Mouse (Mus musculus) MEL (cell line): ENCODE measurements around the gene Cetn3. TPM values are rescaled to one million over a fixed set of nuclear protein-coding genes. Genes with fewer than 3 reads are reported as not detected.

ENCODE experiments used
- DNase-seq: peaks from one replicate; pipeline ENCODE4 v3.0.0; 2011; ENCODE audit warnings: low read depth, low spot score
- H3K27ac ChIP-seq: 2 replicates; pipeline ENCODE4 v1.5.1; 2012; ENCODE audit warnings: low read depth, mild to moderate bottlenecking, control low read depth, low read length, moderate library complexity; ENCODE audit not compliant: control insufficient read depth
- H3K27me3 ChIP-seq, 2 experiments: fragments of 150-350 bp in 1 of 2; sonication (generic) in 1 of 2; 2 replicates each; pipeline ENCODE4 v1.6.1; 2012; ENCODE audit warnings: low read length in 2 of 2, mild to moderate bottlenecking in 2 of 2, improper control_type of control experiment in 1 of 2, moderate library complexity in 1 of 2; ENCODE audit not compliant: insufficient read depth in 2 of 2, control insufficient read depth in 1 of 2
- H3K36me3 ChIP-seq, 2 experiments: 2 replicates each; pipeline ENCODE4 v1.6.1; 2012 to 2014; ENCODE audit warnings: low read length in 2 of 2, improper control_type of control experiment in 1 of 2, inconsistent platforms in 1 of 2, mild to moderate bottlenecking in 1 of 2; ENCODE audit not compliant: insufficient read depth in 2 of 2, control insufficient read depth in 1 of 2
- H3K4me1 ChIP-seq, 2 experiments: fragments of 150-350 bp in 1 of 2; sonication (generic) in 1 of 2; 2 replicates each; pipeline ENCODE4 v1.6.1; 2012; ENCODE audit warnings: low read length in 2 of 2, improper control_type of control experiment in 1 of 2, mild to moderate bottlenecking in 1 of 2; ENCODE audit not compliant: insufficient read depth in 2 of 2, control insufficient read depth in 1 of 2
- H3K4me3 ChIP-seq, 2 experiments: fragments of 150-350 bp in 1 of 2; sonication (generic) in 1 of 2; 2 replicates each; pipeline ENCODE4 v1.5.1; 2012; ENCODE audit warnings: low read depth in 2 of 2, low read length in 2 of 2, mild to moderate bottlenecking in 2 of 2, moderate library complexity in 2 of 2, control low read depth in 1 of 2, improper control_type of control experiment in 1 of 2; ENCODE audit not compliant: control insufficient read depth in 1 of 2, insufficient read depth in 1 of 2
- H3K79me2 ChIP-seq: 2 replicates; pipeline ENCODE4 v1.6.1; 2012; ENCODE audit warnings: mild to moderate bottlenecking, low read length, moderate library complexity; ENCODE audit not compliant: control insufficient read depth, poor library complexity, insufficient read depth
- H3K9ac ChIP-seq: 2 replicates; pipeline ENCODE4 v1.6.1; 2012; ENCODE audit warnings: low read depth, mild to moderate bottlenecking, control low read depth, low read length, moderate library complexity; ENCODE audit not compliant: control insufficient read depth, poor library complexity, severe bottlenecking
- H3K9me3 ChIP-seq: fragments of 150-350 bp; sonication (generic); replicated peaks from 2 replicates; pipeline ENCODE4 v1.6.1; 2012; ENCODE audit warnings: mild to moderate bottlenecking, low read length, improper control_type of control experiment, moderate library complexity; ENCODE audit not compliant: insufficient read depth
- BHLHE40 ChIP-seq: IDR thresholded peaks from 2 replicates; pipeline ENCODE4 v1.6.1; 2012; ENCODE audit warnings: low read depth, mild to moderate bottlenecking, inconsistent platforms, low read length, improper control_type of control experiment, borderline replicate concordance
- CHD2 ChIP-seq: IDR thresholded peaks from 2 replicates; pipeline ENCODE4 v1.6.1; 2011; ENCODE audit warnings: low read length, improper control_type of control experiment
- CTCF ChIP-seq, 3 experiments: IDR thresholded peaks in 2 of 3; conservative IDR thresholded peaks in 1 of 3; 2 replicates each; pipeline ENCODE4 v1.5.1; 2011 to 2012; ENCODE audit warnings: low read length in 3 of 3, low read depth in 2 of 3, mild to moderate bottlenecking in 2 of 3, improper control_type of control experiment in 1 of 3, inconsistent platforms in 1 of 3, mixed read lengths in 1 of 3, moderate library complexity in 1 of 3; ENCODE audit not compliant: control insufficient read depth in 1 of 3, insufficient read depth in 1 of 3, poor library complexity in 1 of 3, severe bottlenecking in 1 of 3
- E2F4 ChIP-seq: IDR thresholded peaks from 2 replicates; pipeline ENCODE4 v1.6.1; 2011; ENCODE audit warnings: low read depth, low read length, improper control_type of control experiment, borderline replicate concordance
- ELF1 ChIP-seq: IDR thresholded peaks from 2 replicates; pipeline ENCODE4 v1.6.1; 2014; ENCODE audit warnings: low read depth, mild to moderate bottlenecking, inconsistent platforms, low read length, improper control_type of control experiment, moderate library complexity
- EP300 ChIP-seq, 2 experiments: IDR thresholded peaks; 2 replicates each; pipeline ENCODE4 v1.6.1; 2011; ENCODE audit warnings: improper control_type of control experiment in 2 of 2, low read length in 2 of 2, low read depth in 1 of 2, mild to moderate bottlenecking in 1 of 2
- ETS1 ChIP-seq: IDR thresholded peaks from 2 replicates; pipeline ENCODE4 v1.6.1; 2012; ENCODE audit warnings: low read depth, mild to moderate bottlenecking, inconsistent platforms, low read length, improper control_type of control experiment, moderate library complexity
- GABPA ChIP-seq: IDR thresholded peaks from 2 replicates; pipeline ENCODE4 v1.6.1; 2012; ENCODE audit warnings: low read depth, mild to moderate bottlenecking, inconsistent platforms, low read length, improper control_type of control experiment, moderate library complexity
- GATA1 ChIP-seq: IDR thresholded peaks from 2 replicates; pipeline ENCODE4 v1.6.1; 2011; ENCODE audit warnings: low read depth, low read length, improper control_type of control experiment
- HCFC1 ChIP-seq: IDR thresholded peaks from 2 replicates; pipeline ENCODE4 v1.6.1; 2012; ENCODE audit warnings: low read depth, mild to moderate bottlenecking, inconsistent platforms, low read length, improper control_type of control experiment, moderate library complexity
- JUND ChIP-seq: IDR thresholded peaks from 2 replicates; pipeline ENCODE4 v1.6.1; 2011; ENCODE audit warnings: low read depth, mild to moderate bottlenecking, improper control_type of control experiment, low read length
- KAT2A ChIP-seq: conservative IDR thresholded peaks from 2 replicates; pipeline ENCODE4 v1.6.1; 2012; ENCODE audit warnings: low read depth, low read length, improper control_type of control experiment, inconsistent platforms
- MAX ChIP-seq: IDR thresholded peaks from 2 replicates; pipeline ENCODE4 v1.6.1; 2011; ENCODE audit warnings: low read length, improper control_type of control experiment
- MAZ ChIP-seq: IDR thresholded peaks from 2 replicates; pipeline ENCODE4 v1.6.1; 2012; ENCODE audit warnings: low read depth, mild to moderate bottlenecking, inconsistent platforms, low read length, improper control_type of control experiment
- MEF2A ChIP-seq: IDR thresholded peaks from 2 replicates; pipeline ENCODE4 v1.6.1; 2014; ENCODE audit warnings: low read depth, mild to moderate bottlenecking, inconsistent platforms, low read length, improper control_type of control experiment; ENCODE audit not compliant: poor library complexity, insufficient replicate concordance, severe bottlenecking; ENCODE audit errors: extremely low read depth
- MXI1 ChIP-seq: IDR thresholded peaks from 2 replicates; pipeline ENCODE4 v1.6.1; 2011; ENCODE audit warnings: mild to moderate bottlenecking, low read depth, low read length, improper control_type of control experiment
- MYC ChIP-seq: IDR thresholded peaks from 2 replicates; pipeline ENCODE4 v1.6.1; 2011; ENCODE audit warnings: low read depth, mild to moderate bottlenecking, low read length, improper control_type of control experiment, moderate library complexity
- NELFE ChIP-seq: IDR thresholded peaks from 2 replicates; pipeline ENCODE4 v1.6.1; 2011; ENCODE audit warnings: low read depth, low read length, improper control_type of control experiment
- NRF1 ChIP-seq: IDR thresholded peaks from 2 replicates; pipeline ENCODE4 v1.6.1; 2014; ENCODE audit warnings: low read depth, mild to moderate bottlenecking, inconsistent platforms, low read length, improper control_type of control experiment, moderate library complexity; ENCODE audit not compliant: poor library complexity, insufficient read depth, severe bottlenecking
- POLR2AphosphoS2 ChIP-seq: IDR thresholded peaks from 2 replicates; pipeline ENCODE4 v1.6.1; 2011; ENCODE audit warnings: low read length, improper control_type of control experiment
- POLR2AphosphoS5 ChIP-seq: IDR thresholded peaks from 2 replicates; pipeline ENCODE4 v1.6.1; 2012; ENCODE audit warnings: low read depth, borderline replicate concordance, mild to moderate bottlenecking, inconsistent platforms, low read length, moderate library complexity, mixed read lengths
- RAD21 ChIP-seq: IDR thresholded peaks from 2 replicates; pipeline ENCODE4 v1.6.1; 2011; ENCODE audit warnings: mild to moderate bottlenecking, low read depth, low read length, improper control_type of control experiment
- RCOR1 ChIP-seq: IDR thresholded peaks from 2 replicates; pipeline ENCODE4 v1.6.1; 2012; ENCODE audit warnings: low read depth, mild to moderate bottlenecking, inconsistent platforms, low read length, improper control_type of control experiment
- SIN3A ChIP-seq: IDR thresholded peaks from 2 replicates; pipeline ENCODE4 v1.6.1; 2012; ENCODE audit warnings: low read length, improper control_type of control experiment, inconsistent platforms
- SMC3 ChIP-seq: IDR thresholded peaks from 2 replicates; pipeline ENCODE4 v1.6.1; 2011; ENCODE audit warnings: low read depth, low read length, improper control_type of control experiment
- TAL1 ChIP-seq: IDR thresholded peaks from 2 replicates; pipeline ENCODE4 v1.6.1; 2012; ENCODE audit warnings: mild to moderate bottlenecking, inconsistent platforms, low read length, moderate library complexity, mixed read lengths
- TBP ChIP-seq: IDR thresholded peaks from 2 replicates; pipeline ENCODE4 v1.8.0; 2011; ENCODE audit warnings: low read depth, low read length, improper control_type of control experiment
- TCF12 ChIP-seq: IDR thresholded peaks from 2 replicates; pipeline ENCODE4 v1.6.1; 2014; ENCODE audit warnings: low read depth, mild to moderate bottlenecking, inconsistent platforms, low read length, improper control_type of control experiment, moderate library complexity
- UBTF ChIP-seq: IDR thresholded peaks from 2 replicates; pipeline ENCODE4 v1.6.1; 2012; ENCODE audit warnings: low read depth, mild to moderate bottlenecking, inconsistent platforms, low read length, improper control_type of control experiment, moderate library complexity, borderline replicate concordance; ENCODE audit not compliant: insufficient read depth
- ZC3H11A ChIP-seq: IDR thresholded peaks from 2 replicates; pipeline ENCODE4 v1.6.1; 2012; ENCODE audit warnings: low read depth, mild to moderate bottlenecking, inconsistent platforms, low read length, improper control_type of control experiment
- ZKSCAN1 ChIP-seq: IDR thresholded peaks from 2 replicates; pipeline ENCODE4 v1.6.1; 2012; ENCODE audit warnings: low read depth, mild to moderate bottlenecking, inconsistent platforms, low read length, improper control_type of control experiment, moderate library complexity
- ZMIZ1 ChIP-seq: IDR thresholded peaks from 2 replicates; pipeline ENCODE4 v1.6.1; 2012; ENCODE audit warnings: low read depth, mild to moderate bottlenecking, inconsistent platforms, low read length, improper control_type of control experiment, moderate library complexity
- ZNF384 ChIP-seq: IDR thresholded peaks from 2 replicates; pipeline ENCODE4 v1.6.1; 2012; ENCODE audit warnings: low read depth, mild to moderate bottlenecking, inconsistent platforms, low read length, improper control_type of control experiment
- polyA plus RNA-seq, 2 experiments: library from polyadenylated mRNA; stranded (reverse) in 1 of 2; unstranded in 1 of 2; fragments of >175 nt in 1 of 2; fragments of >200 nt in 1 of 2; gene quantifications; 2 replicates each; pipeline versions ENCODE4 v1.2.1 to v1.2.4; 2012; ENCODE audit warnings: low replicate concordance in 2 of 2, low read depth in 1 of 2; ENCODE audit not compliant: insufficient read length in 2 of 2, insufficient read depth in 1 of 2, missing spikeins in 1 of 2
- total RNA-seq: library from RNA; depleted of rRNA; stranded (reverse); fragments of 300-350 nt; gene quantifications from 2 replicates; pipeline ENCODE4 v1.2.3, GENCODE M21; 2012

The Cetn3 gene
- total and polyA plus RNA-seq, 3 experiments, result 70.2 to 101 TPM; not detected in 1

- Histone ChIP-seq H3K9me3 (no peaks in the 10 kb centered on the region), H3K27ac (peak overlapping the region; percentile 11), H3K9ac (no peak overlapping the region), H3K36me3 (peaks cover 4 to 8% of the 10 kb centered on the region in 2 experiments), H3K27me3 (no peaks in the 10 kb centered on the region), H3K4me3 (no peak overlapping the region), H3K4me1 (peaks cover 0 to 6% of the 10 kb centered on the region in 2 experiments; a peak in 2 of 4 replicates), H3K79me2 (no peaks in the 10 kb centered on the region; the same call in 1 of the 2 replicates)
- TF ChIP-seq GABPA (no peak), SIN3A (peak; percentile 39; the same call in 1 of the 2 replicates), KAT2A (no peak), TCF12 (no peak), RAD21 (no peak), UBTF (no peak), TBP (0 out of 2 replicates have a peak, but pooled peaks have one; percentile 17), ZMIZ1 (no peak), TAL1 (no peak), BHLHE40 (no peak), POLR2AphosphoS5 (no peak), ZKSCAN1 (no peak), GATA1 (peak; percentile 60), CTCF (IDR thresholded peaks at IDR 0.05 in 2 of 3, conservative IDR thresholded peaks at IDR 0.05 in 1 of 3; ENCODE audit: control insufficient read depth in 1 of 3, insufficient read depth in 1 of 3, low read depth in 2 of 3, low read length in 3 of 3, poor library complexity in 1 of 3, severe bottlenecking in 1 of 3) (no peak), MAZ (no peak), POLR2AphosphoS2 (no peak), ELF1 (peak; percentile 92), NRF1 (no peak), SMC3 (no peak), ZC3H11A (no peak), E2F4 (no peak), JUND (no peak), HCFC1 (peak; percentile 52; the same call in 1 of the 2 replicates), NELFE (no peak), EP300 (IDR thresholded peaks at IDR 0.05; ENCODE audit: low read depth in 1 of 2, low read length in 2 of 2) (peak in 1 of 2 experiments; percentile 39; a peak in 1 of 4 replicates), MAX (no peak), RCOR1 (0 out of 2 replicates have a peak, but pooled peaks have one; percentile 11), MYC (no peak), ZNF384 (no peak), MXI1 (no peak; the same call in 1 of the 2 replicates), CHD2 (no peak), MEF2A (no peak), ETS1 (0 out of 2 replicates have a peak, but pooled peaks have one; percentile 14)
- peak; percentile 64 for DNase-seq
Observed at GRCm38 (mm10) chr13:81793850-81794249, 11.0 kb downstream of the Cetn3 start.
